8 mouse cellular contexts compared by ENCODE assay signal in genomic region chr15:78832701-78833123, GRCm38 (mm10). TPM values are rescaled to one million over a fixed set of nuclear protein-coding genes. Genes with fewer than 3 reads are reported as not detected.
A peak's percentile ranks its signal among the peaks of the same experiment; 100 is the strongest.
DNase-seq lines count a peak whose midpoint lies in the region; ATAC-seq and TF ChIP-seq lines count a peak whose summit lies in the region.
"Had no signal": no experiment of that assay in that cellular context is flagged by ENCODE, and none has a peak within 500 bp of the region (broad histone marks: within the 10 kb centered on the region; RNA-seq: fewer than 3 reads in every experiment).

No protein-coding gene starts in this region.

- whole genome bisulfite sequencing in heart, embryonic 11.5 days (ENCODE audit: insufficient replicate concordance), result 24% methylated on average over 14 of the region's 14 CpGs
- 20% methylated on average over 14 of the region's 14 CpGs for WGBS in kidney, embryonic 14.5 days
- 7% methylated on average over 14 of the region's 14 CpGs for WGBS in limb, embryonic 14.5 days
- 7% methylated on average over 14 of the region's 14 CpGs for whole genome bisulfite sequencing in neural tube, embryonic 12.5 days

- peak overlapping the region; percentile 94 for H3K27ac ChIP-seq in heart, embryonic 11.5 days (ENCODE audit: low read depth, low read length)
- peak overlapping the region; percentile 87 for H3K27ac ChIP-seq in kidney, embryonic 14.5 days (ENCODE audit: low read depth, low read length)
- H3K27ac ChIP-seq in limb, embryonic 14.5 days (replicated peaks; ENCODE audit: low read depth, low read length), result peak overlapping the region; percentile 65; the same call in 1 of the 2 replicates
- H3K27ac ChIP-seq in neural tube, embryonic 12.5 days, result peak overlapping the region; percentile 51; the same call in 1 of the 2 replicates

- no peak overlapping the region for H3K4me3 ChIP-seq in heart, embryonic 11.5 days (ENCODE audit: low read depth, low read length)
- no peak overlapping the region for H3K4me3 ChIP-seq in kidney, embryonic 14.5 days (ENCODE audit: low read length)
- no peak overlapping the region for H3K4me3 ChIP-seq in limb, embryonic 14.5 days (replicated peaks; ENCODE audit: low read length)
- no peak overlapping the region for H3K4me3 ChIP-seq in neural tube, embryonic 12.5 days
- H3K4me3 ChIP-seq: erythroblast, embryonic 14.5 days had no signal

- DNase-seq in fibroblast of lung, adult 2 months (ENCODE audit: low read depth), result peak; percentile 90
- peak; percentile 59 for DNase-seq in limb, embryonic 14.5 days (ENCODE audit: low spot score)
- DNase-seq in thymus, postnatal 10 days (ENCODE audit: low spot score in 2 of 2), result no peak

- no peak for TF ChIP-seq POLR2A in limb, embryonic 14.5 days (IDR thresholded peaks at IDR 0.05; ENCODE audit: borderline replicate concordance, extremely low read depth, insufficient read depth, insufficient read length)

- peak overlapping the region; percentile 40; the same call in 1 of the 2 replicates for H3K4me2 ChIP-seq in heart, embryonic 11.5 days
- H3K4me2 ChIP-seq in kidney, embryonic 14.5 days (replicated peaks; ENCODE audit: low read depth, low read length), result peak overlapping the region; percentile 11; the same call in 1 of the 2 replicates
- H3K4me2 ChIP-seq in limb, embryonic 14.5 days (replicated peaks; ENCODE audit: low read depth, low read length, severe bottlenecking), result peak overlapping the region; percentile 10; the same call in 1 of the 2 replicates
- H3K4me2 ChIP-seq in neural tube, embryonic 12.5 days (replicated peaks), result peak overlapping the region; percentile 35

- ATAC-seq in cerebellum, adult (ENCODE audit: insufficient number of reproducible peaks, low FRiP score, low TSS enrichment), result peak; percentile 43; the same call in 1 of the 2 replicates
- ATAC-seq in heart, embryonic 11.5 days (replicated peaks; ENCODE audit: insufficient number of reproducible peaks, low FRiP score, low TSS enrichment), result peak; percentile 28; the same call in 1 of the 2 replicates
- ATAC-seq in kidney, embryonic 14.5 days (ENCODE audit: low FRiP score, low TSS enrichment), result peak; percentile 47
- ATAC-seq in limb, embryonic 14.5 days (ENCODE audit: low FRiP score, low read depth), result peak; percentile 48; the same call in 1 of the 2 replicates
- peak; percentile 53 for ATAC-seq in neural tube, embryonic 12.5 days (ENCODE audit: low FRiP score, low read depth)

- peak overlapping the region; percentile 66 for H3K9ac ChIP-seq in heart, embryonic 11.5 days (ENCODE audit: low read depth, low read length)
- H3K9ac ChIP-seq in kidney, embryonic 14.5 days (ENCODE audit: low read depth, low read length), result peak overlapping the region; percentile 42; the same call in 1 of the 2 replicates
- H3K9ac ChIP-seq in limb, embryonic 14.5 days (ENCODE audit: low read depth, low read length, severe bottlenecking), result 0 out of 2 replicates have a peak overlapping the region, but pooled peaks have one; percentile 25
- peak overlapping the region; percentile 33; the same call in 1 of the 2 replicates for H3K9ac ChIP-seq in neural tube, embryonic 12.5 days

- peaks cover 52% of the 10 kb centered on the region for H3K4me1 ChIP-seq in heart, embryonic 11.5 days (ENCODE audit: control insufficient read depth, insufficient read depth, low read length)
- peaks cover 58% of the 10 kb centered on the region for H3K4me1 ChIP-seq in kidney, embryonic 14.5 days (ENCODE audit: control insufficient read depth, insufficient read depth, low read length)
- peaks cover 46% of the 10 kb centered on the region for H3K4me1 ChIP-seq in limb, embryonic 14.5 days (ENCODE audit: control insufficient read depth, insufficient read depth, low read length)
- H3K4me1 ChIP-seq in neural tube, embryonic 12.5 days, result peaks cover 30% of the 10 kb centered on the region

- H3K9me3 ChIP-seq in heart, embryonic 11.5 days (replicated peaks; ENCODE audit: control insufficient read depth, low read length), result no peaks in the 10 kb centered on the region
- H3K9me3 ChIP-seq in kidney, embryonic 14.5 days (ENCODE audit: control insufficient read depth, low read length), result no peaks in the 10 kb centered on the region
- H3K9me3 ChIP-seq in limb, embryonic 14.5 days (ENCODE audit: control insufficient read depth, low read length), result no peaks in the 10 kb centered on the region
- H3K9me3 ChIP-seq in neural tube, embryonic 12.5 days, result no peaks in the 10 kb centered on the region

- H3K36me3 ChIP-seq in heart, embryonic 11.5 days (ENCODE audit: control insufficient read depth, insufficient read depth, low read length), result no peaks in the 10 kb centered on the region
- H3K36me3 ChIP-seq in kidney, embryonic 14.5 days (ENCODE audit: control insufficient read depth, insufficient read depth, low read length), result no peaks in the 10 kb centered on the region
- H3K36me3 ChIP-seq in limb, embryonic 14.5 days (ENCODE audit: control insufficient read depth, insufficient read depth, low read length), result no peaks in the 10 kb centered on the region
- H3K36me3 ChIP-seq in neural tube, embryonic 12.5 days, result no peaks in the 10 kb centered on the region

- H3K27me3 ChIP-seq in heart, embryonic 11.5 days (ENCODE audit: control insufficient read depth, insufficient read depth, low read length), result peaks cover 2% of the 10 kb centered on the region; the same call in 1 of the 2 replicates
- no peaks in the 10 kb centered on the region for H3K27me3 ChIP-seq in kidney, embryonic 14.5 days (ENCODE audit: control insufficient read depth, insufficient read depth, low read length)
- no peaks in the 10 kb centered on the region for H3K27me3 ChIP-seq in limb, embryonic 14.5 days (ENCODE audit: control insufficient read depth, insufficient read depth, low read length)
- H3K27me3 ChIP-seq in neural tube, embryonic 12.5 days (replicated peaks), result 0 out of 2 replicates have a peak, but pooled peaks cover 3% of the 10 kb centered on the region

RNA-seq across cellular contexts. Expression of gene Cdc42ep1, which starts 9.7 kb away (rescaled TPM):
- 24.1 and 29.7 TPM in 2 replicates for polyA plus RNA-seq in heart, embryonic 11.5 days (2014; fragmentation: Nextera tagmentation; extraction: Ambion mirVana)
- polyA plus RNA-seq in kidney, embryonic 14.5 days (2014; fragmentation: Nextera tagmentation; extraction: Ambion mirVana), result 28.4 and 37.9 TPM in 2 replicates
- polyA plus RNA-seq in limb, embryonic 14.5 days (2012; rRNA removed), result 25.2 and 34.3 TPM in 2 replicates
- polyA plus RNA-seq in limb, embryonic 14.5 days (2014; fragmentation: Nextera tagmentation; extraction: Ambion mirVana), result 23.1 and 24.3 TPM in 2 replicates
- polyA plus RNA-seq in neural tube, embryonic 12.5 days (2016; fragmentation: Nextera tagmentation; extraction: Ambion mirVana), result 14.9 and 17.6 TPM in 2 replicates

RNA-seq across cellular contexts. Expression of gene Lgals2, which starts 22.6 kb away (rescaled TPM):
- 0.49 TPM in 1 of 2 replicates, not detected in the other for polyA plus RNA-seq in heart, embryonic 11.5 days (2014; fragmentation: Nextera tagmentation; extraction: Ambion mirVana)
- polyA plus RNA-seq in kidney, embryonic 14.5 days (2014; fragmentation: Nextera tagmentation; extraction: Ambion mirVana), result 0.53 and 1.6 TPM in 2 replicates
- 0.65 and 0.72 TPM in 2 replicates for polyA plus RNA-seq in limb, embryonic 14.5 days (2012; rRNA removed)
- 0.58 TPM in 1 of 2 replicates, not detected in the other for polyA plus RNA-seq in limb, embryonic 14.5 days (2014; fragmentation: Nextera tagmentation; extraction: Ambion mirVana)
- not detected in 2 replicates for polyA plus RNA-seq in neural tube, embryonic 12.5 days (2016; fragmentation: Nextera tagmentation; extraction: Ambion mirVana)
- polyA plus RNA-seq: erythroblast, embryonic 14.5 days had no signal

RNA-seq across cellular contexts. Expression of gene Card10, which starts 29.9 kb away (rescaled TPM):
- polyA plus RNA-seq in heart, embryonic 11.5 days (2014; fragmentation: Nextera tagmentation; extraction: Ambion mirVana), result 3.7 and 4.2 TPM in 2 replicates
- polyA plus RNA-seq in kidney, embryonic 14.5 days (2014; fragmentation: Nextera tagmentation; extraction: Ambion mirVana), result 6.1 and 10.2 TPM in 2 replicates
- 9.0 and 12.4 TPM in 2 replicates for polyA plus RNA-seq in limb, embryonic 14.5 days (2012; rRNA removed)
- 4.4 and 5.1 TPM in 2 replicates for polyA plus RNA-seq in limb, embryonic 14.5 days (2014; fragmentation: Nextera tagmentation; extraction: Ambion mirVana)
- 2.8 and 3.4 TPM in 2 replicates for polyA plus RNA-seq in neural tube, embryonic 12.5 days (2016; fragmentation: Nextera tagmentation; extraction: Ambion mirVana)

RNA-seq across cellular contexts. Expression of gene Gga1, which starts 44.3 kb away (rescaled TPM):
- polyA plus RNA-seq in heart, embryonic 11.5 days (2014; fragmentation: Nextera tagmentation; extraction: Ambion mirVana), result 29.3 and 31.7 TPM in 2 replicates
- 33.9 and 44.8 TPM in 2 replicates for polyA plus RNA-seq in kidney, embryonic 14.5 days (2014; fragmentation: Nextera tagmentation; extraction: Ambion mirVana)
- 60.6 and 80.6 TPM in 2 replicates for polyA plus RNA-seq in limb, embryonic 14.5 days (2012; rRNA removed)
- polyA plus RNA-seq in limb, embryonic 14.5 days (2014; fragmentation: Nextera tagmentation; extraction: Ambion mirVana), result 43.6 and 45.0 TPM in 2 replicates
- 55.6 and 57.5 TPM in 2 replicates for polyA plus RNA-seq in neural tube, embryonic 12.5 days (2016; fragmentation: Nextera tagmentation; extraction: Ambion mirVana)

RNA-seq across cellular contexts. Expression of gene Mfng, which starts 59.4 kb away (rescaled TPM):
- 3.0 and 3.7 TPM in 2 replicates for polyA plus RNA-seq in heart, embryonic 11.5 days (2014; fragmentation: Nextera tagmentation; extraction: Ambion mirVana)
- polyA plus RNA-seq in kidney, embryonic 14.5 days (2014; fragmentation: Nextera tagmentation; extraction: Ambion mirVana), result 12.4 and 15.4 TPM in 2 replicates
- 13.9 and 17.3 TPM in 2 replicates for polyA plus RNA-seq in limb, embryonic 14.5 days (2012; rRNA removed)
- 10.1 and 11.7 TPM in 2 replicates for polyA plus RNA-seq in limb, embryonic 14.5 days (2014; fragmentation: Nextera tagmentation; extraction: Ambion mirVana)
- polyA plus RNA-seq in neural tube, embryonic 12.5 days (2016; fragmentation: Nextera tagmentation; extraction: Ambion mirVana), result 65.3 and 72.9 TPM in 2 replicates

Comparison
In these comparisons a context has a peak if more than half of its experiments do, and no peak if none do; other contexts are left out.
1. DNase-seq: peak in fibroblast of lung, adult 2 months (single experiment) and limb, embryonic 14.5 days (single experiment); none in thymus, postnatal 10 days (0 of 2).
2. Peak in every context shown above with its lines, with median percentiles within 50 percentile points of each other: ATAC-seq, H3K27ac ChIP-seq, H3K4me2 ChIP-seq and H3K9ac ChIP-seq.